Mouse (Mus musculus) G1E (cell line): Measurements from ENCODE around the gene Mras.

ENCODE experiments used
- CTCF ChIP-seq: IDR thresholded peaks from 2 replicates; pipeline ENCODE4 v1.5.1; 2012; ENCODE audit warnings: low read depth, low read length, inconsistent platforms, mixed read lengths
- GATA1 ChIP-seq: IDR thresholded peaks from 2 replicates; pipeline ENCODE4 v1.6.1; 2012; ENCODE audit warnings: borderline replicate concordance, low read length, inconsistent platforms, mixed read lengths
- POLR2AphosphoS5 ChIP-seq: IDR thresholded peaks from 2 replicates; pipeline ENCODE4 v1.6.1; 2012; ENCODE audit warnings: low read depth, low read length, inconsistent platforms; ENCODE audit not compliant: insufficient replicate concordance
- TAL1 ChIP-seq: conservative IDR thresholded peaks from 2 replicates; pipeline ENCODE4 v1.6.1; 2012; ENCODE audit warnings: low read depth, low read length, inconsistent platforms, mixed read lengths

DNA sequence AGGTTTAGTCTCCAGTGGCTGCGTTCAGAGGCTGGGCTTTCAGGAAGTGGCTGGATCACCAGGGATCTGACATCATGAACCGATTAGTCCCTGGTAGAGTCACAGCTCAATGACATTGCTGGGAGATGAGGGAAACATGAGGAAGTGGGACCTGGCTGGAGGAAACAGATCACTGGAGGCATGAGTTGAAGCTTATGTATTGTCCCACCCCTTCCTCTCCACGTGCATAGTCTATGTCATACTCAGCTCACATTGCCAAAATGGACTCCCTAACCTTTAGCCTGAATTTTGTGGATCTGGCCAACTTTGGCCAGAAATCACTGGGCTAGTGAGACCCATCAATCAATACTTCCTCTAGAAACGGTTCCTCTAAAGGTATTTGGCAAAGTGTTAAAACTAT is 84.2 kb downstream of the Mras start:
- TF ChIP-seq CTCF = no peak
- no peak for TF ChIP-seq TAL1
- TF ChIP-seq POLR2AphosphoS5 = no peak
- no peak for TF ChIP-seq GATA1
